Mouse (Mus musculus) testis, postnatal 10 days (tissue): ENCODE measurements around the gene Gm28168.
"Not testable (repeated sequence)": the region's sequence is repeated elsewhere in the genome, so short reads cannot be mapped to it uniquely, and the experiment has no call there.

Experiments used
- DNase-seq: peaks from one replicate; pipeline ENCODE4 v3.0.0; 2021; ENCODE audit warnings: low spot score

Gm28168 gene

GRCm38 (mm10) chr1:117927715-117928114 lies at the start of gene Gm28168:
Gene Gm28168, plus strand, starts transcription at chr1:117928015.
- DNase-seq: not testable (repeated sequence)

- DNase-seq: no peak
Measured at GRCm38 (mm10) chr1:117965639-117966038, 37.8 kb downstream of the Gm28168 start, which contains the start of gene Gm7145. Gene Gm7145, plus strand, starts transcription at chr1:117965939.
